Mouse (Mus musculus) spleen, adult 2 months (tissue): ENCODE measurements around the gene Fat3.

ENCODE experiments used
- CTCF ChIP-seq: fragments of 200-500 bp; IDR thresholded peaks from 2 replicates; pipeline ENCODE4 v1.5.1; 2011; ENCODE audit warnings: mild to moderate bottlenecking, inconsistent platforms; ENCODE audit not compliant: insufficient read depth, insufficient read length, insufficient replicate concordance; ENCODE audit errors: extremely low read depth
- POLR2A ChIP-seq: fragments of 200-500 bp; IDR thresholded peaks from 2 replicates; pipeline ENCODE4 v1.6.1; 2011; ENCODE audit warnings: low read depth, low read length, inconsistent platforms

- TF ChIP-seq CTCF: no peak
- TF ChIP-seq POLR2A: no peak
Observed at GRCm38 (mm10) chr9:16256577-16257207, 244.4 kb downstream of the Fat3 start.
